Mouse (Mus musculus): ENCODE data around the gene Apoc2.

Apoc2 gene

GRCm38 (mm10) chr7:19698907-19699826 is 21.4 kb upstream of the Apoc2 start, which contains the start of gene Apoe:
TSS of gene Apoe (minus strand) at chr7:19699188.
- DNase-seq, result peak; percentile 74

GRCm38 (mm10) chr7:19697949-19698906 is 20.5 kb upstream of the Apoc2 start:
- peak; percentile 73 for DNase-seq

- no peak for DNase-seq
Measured at GRCm38 (mm10) chr7:19696336-19696873, 18.7 kb upstream of the Apoc2 start.

GRCm38 (mm10) chr7:19695881-19696280 is 18.1 kb upstream of the Apoc2 start:
- DNase-seq, result no peak

GRCm38 (mm10) chr7:19695213-19695594 is 17.5 kb upstream of the Apoc2 start:
- no peak for DNase-seq

GRCm38 (mm10) chr7:19694336-19695212 is 16.8 kb upstream of the Apoc2 start:
- no peak for DNase-seq

- DNase-seq, result peak; percentile 37
Measured at GRCm38 (mm10) chr7:19693421-19693820, 15.7 kb upstream of the Apoc2 start.

GRCm38 (mm10) chr7:19691873-19692865 is 14.4 kb upstream of the Apoc2 start, which contains the start of gene Apoc1:
TSS of gene Apoc1 (minus strand) at chr7:19692660.
- no peak for DNase-seq

- DNase-seq, result no peak
Measured at GRCm38 (mm10) chr7:19691434-19691833, 13.7 kb upstream of the Apoc2 start.

GRCm38 (mm10) chr7:19690845-19691244 is 13.1 kb upstream of the Apoc2 start:
- DNase-seq, result no peak

GRCm38 (mm10) chr7:19688611-19689010 is 10.9 kb upstream of the Apoc2 start:
- DNase-seq, result no peak

GRCm38 (mm10) chr7:19688101-19688500 is 10.4 kb upstream of the Apoc2 start:
- no peak for DNase-seq

- peak; percentile 35 for DNase-seq
Measured at GRCm38 (mm10) chr7:19686927-19687583, 9.3 kb upstream of the Apoc2 start.

- DNase-seq, result no peak
Measured at GRCm38 (mm10) chr7:19686521-19686920, 8.8 kb upstream of the Apoc2 start.

- DNase-seq, result no peak
Measured at GRCm38 (mm10) chr7:19685374-19685773, 7.6 kb upstream of the Apoc2 start.

- no peak for DNase-seq
Measured at GRCm38 (mm10) chr7:19683771-19684201, 6.0 kb upstream of the Apoc2 start.

GRCm38 (mm10) chr7:19682979-19683378 is 5.2 kb upstream of the Apoc2 start:
- no peak for DNase-seq

GRCm38 (mm10) chr7:19681202-19681694 is 3.5 kb upstream of the Apoc2 start, which contains the start of the genes Gm44805 and Apoc4:
TSS of gene Gm44805 (minus strand) at chr7:19681423.
TSS of gene Apoc4 (minus strand) at chr7:19681479.
- DNase-seq, result no peak

- no peak for DNase-seq
Measured at GRCm38 (mm10) chr7:19680702-19681101, 3.0 kb upstream of the Apoc2 start.

- DNase-seq, result no peak
Measured at GRCm38 (mm10) chr7:19678901-19679300, 1.2 kb upstream of the Apoc2 start.

All from embryo, embryonic 11 days (tissue).